Comparison of ENCODE assay signal across 8 mouse cellular contexts in the genomic region with DNA sequence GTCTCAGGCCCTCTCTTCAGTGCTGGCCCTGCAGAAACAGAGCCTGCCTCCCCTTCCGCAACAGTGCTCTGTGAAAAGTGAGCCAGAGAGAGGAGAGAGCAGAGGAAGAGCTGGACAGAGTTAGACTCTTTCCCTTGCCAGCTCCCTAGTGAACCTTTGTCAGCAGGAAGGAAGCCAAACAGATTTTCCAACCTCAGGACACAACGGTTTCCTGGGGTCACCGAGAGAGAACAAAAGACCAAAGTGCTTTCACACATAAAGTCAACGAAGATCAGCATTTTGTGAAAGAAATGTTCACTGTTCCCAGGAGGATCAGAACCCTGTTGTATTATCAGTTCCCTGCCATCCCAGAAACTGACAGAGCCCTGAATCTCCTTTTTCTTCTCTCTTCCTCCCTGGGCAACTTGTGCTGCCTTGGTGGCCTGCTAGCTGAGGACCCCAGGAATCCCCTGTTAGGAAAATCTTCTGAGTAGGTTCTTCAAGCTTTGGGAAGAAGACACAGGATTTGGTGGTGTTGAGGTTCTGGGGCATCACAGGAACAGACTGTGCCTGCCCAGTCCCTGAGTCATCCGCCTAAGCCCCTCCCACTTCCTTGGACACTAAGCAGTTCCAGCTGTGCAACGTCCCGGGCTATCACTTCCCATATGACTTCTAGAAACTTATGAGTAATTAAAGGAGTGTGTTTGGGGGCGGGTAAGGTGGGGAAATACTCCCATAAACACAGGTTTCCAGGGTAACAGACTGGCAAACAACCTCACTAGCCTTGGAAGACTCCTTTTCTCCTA. TPM values are rescaled to one million over a fixed set of nuclear protein-coding genes. Genes with fewer than 3 reads are reported as not detected.
DNase-seq lines count a peak whose midpoint lies in the region; ATAC-seq and TF ChIP-seq lines count a peak whose summit lies in the region.

No protein-coding gene starts in this region.

- H3K36me3 ChIP-seq in hindbrain, embryonic 11.5 days (ENCODE audit: control insufficient read depth, insufficient read depth, low read length) = no peaks in the 10 kb centered on the region
- no peaks in the 10 kb centered on the region for H3K36me3 ChIP-seq in limb, embryonic 14.5 days (ENCODE audit: control insufficient read depth, insufficient read depth, low read length)

- H3K4me3 ChIP-seq in hindbrain, embryonic 11.5 days (ENCODE audit: low read depth, low read length) = no peak overlapping the region
- H3K4me3 ChIP-seq in limb, embryonic 14.5 days (replicated peaks; ENCODE audit: low read length) = no peak overlapping the region

- ATAC-seq in hindbrain, embryonic 11.5 days (ENCODE audit: low FRiP score) = no peak
- ATAC-seq in limb, embryonic 14.5 days (ENCODE audit: low FRiP score, low read depth) = peak; percentile 91

- no peaks in the 10 kb centered on the region for H3K27me3 ChIP-seq in hindbrain, embryonic 11.5 days (ENCODE audit: control insufficient read depth, insufficient read depth, low read length)
- no peaks in the 10 kb centered on the region for H3K27me3 ChIP-seq in limb, embryonic 14.5 days (ENCODE audit: control insufficient read depth, insufficient read depth, low read length)

- H3K9ac ChIP-seq in hindbrain, embryonic 11.5 days (ENCODE audit: low read depth, low read length) = no peak overlapping the region
- 0 out of 2 replicates have a peak overlapping the region, but pooled peaks have one; percentile 29 for H3K9ac ChIP-seq in limb, embryonic 14.5 days (ENCODE audit: low read depth, low read length, severe bottlenecking)

- no peaks in the 10 kb centered on the region for H3K4me1 ChIP-seq in hindbrain, embryonic 11.5 days (replicated peaks; ENCODE audit: control insufficient read depth, insufficient read depth, low read length)
- H3K4me1 ChIP-seq in limb, embryonic 14.5 days (ENCODE audit: control insufficient read depth, insufficient read depth, low read length) = peaks cover 10% of the 10 kb centered on the region

- no peak overlapping the region for H3K4me2 ChIP-seq in hindbrain, embryonic 11.5 days (replicated peaks; ENCODE audit: low read depth, low read length)
- H3K4me2 ChIP-seq in limb, embryonic 14.5 days (replicated peaks; ENCODE audit: low read depth, low read length, severe bottlenecking) = no peak overlapping the region

- 38% methylated on average over 8 of the region's 8 CpGs for WGBS in hindbrain, embryonic 11.5 days
- WGBS in limb, embryonic 14.5 days = 20% methylated on average over 8 of the region's 8 CpGs

- peak; percentile 21 for DNase-seq in thymus, adult 18-20 months
- no peak for DNase-seq in thymus, postnatal 4 days
- peak; percentile 19 for DNase-seq in fat pad, adult 2 months (ENCODE audit: extremely low read depth, low read depth, low spot score)
- DNase-seq in hindbrain, embryonic 11.5 days (ENCODE audit: low spot score) = peak; percentile 35
- DNase-seq in limb, embryonic 14.5 days (ENCODE audit: low spot score) = peak; percentile 83
- peak; percentile 42 for DNase-seq in neural tube, embryonic 10.5 days (ENCODE audit: extremely low spot score, low spot score)
- DNase-seq in cerebellum, postnatal 4 days (ENCODE audit: low spot score in 2 of 2) = no peak
- no peak for DNase-seq in right cerebral cortex, postnatal 14 days

- TF ChIP-seq POLR2A in limb, embryonic 14.5 days (IDR thresholded peaks at IDR 0.05; ENCODE audit: borderline replicate concordance, extremely low read depth, insufficient read depth, insufficient read length) = no peak

- no peaks in the 10 kb centered on the region for H3K9me3 ChIP-seq in hindbrain, embryonic 11.5 days (ENCODE audit: control insufficient read depth, low read length)
- no peaks in the 10 kb centered on the region for H3K9me3 ChIP-seq in limb, embryonic 14.5 days (ENCODE audit: control insufficient read depth, low read length)

- H3K27ac ChIP-seq in hindbrain, embryonic 11.5 days (ENCODE audit: low read depth, low read length) = no peak overlapping the region
- peak overlapping the region; percentile 76 for H3K27ac ChIP-seq in limb, embryonic 14.5 days (replicated peaks; ENCODE audit: low read depth, low read length)

RNA-seq across cellular contexts. Expression of gene Mmp19, which starts 11.5 kb away (rescaled TPM):
- 0.27 and 0.49 TPM in 2 replicates for polyA plus RNA-seq in hindbrain, embryonic 11.5 days (2014; fragmentation: Nextera tagmentation; extraction: Ambion mirVana)
- polyA plus RNA-seq in limb, embryonic 14.5 days (2012; rRNA removed) = 1.4 TPM in 2 replicates
- polyA plus RNA-seq in limb, embryonic 14.5 days (2014; fragmentation: Nextera tagmentation; extraction: Ambion mirVana) = 0.86 and 1.1 TPM in 2 replicates

RNA-seq across cellular contexts. Expression of gene Dnajc14, which starts 24.7 kb away (rescaled TPM):
- polyA plus RNA-seq in hindbrain, embryonic 11.5 days (2014; fragmentation: Nextera tagmentation; extraction: Ambion mirVana) = 31.8 and 34.7 TPM in 2 replicates
- 26.3 and 30.6 TPM in 2 replicates for polyA plus RNA-seq in limb, embryonic 14.5 days (2012; rRNA removed)
- 44.5 and 45.7 TPM in 2 replicates for polyA plus RNA-seq in limb, embryonic 14.5 days (2014; fragmentation: Nextera tagmentation; extraction: Ambion mirVana)

RNA-seq across cellular contexts. Expression of gene Tmem198b, which starts 25.0 kb away (rescaled TPM):
- polyA plus RNA-seq in hindbrain, embryonic 11.5 days (2014; fragmentation: Nextera tagmentation; extraction: Ambion mirVana) = 14.2 and 16.3 TPM in 2 replicates
- 41.3 and 59.1 TPM in 2 replicates for polyA plus RNA-seq in limb, embryonic 14.5 days (2012; rRNA removed)
- polyA plus RNA-seq in limb, embryonic 14.5 days (2014; fragmentation: Nextera tagmentation; extraction: Ambion mirVana) = 14.9 and 18.6 TPM in 2 replicates

RNA-seq across cellular contexts. Expression of gene Pym1, which starts 31.5 kb away (rescaled TPM):
- 44.5 and 48.3 TPM in 2 replicates for polyA plus RNA-seq in hindbrain, embryonic 11.5 days (2014; fragmentation: Nextera tagmentation; extraction: Ambion mirVana)
- polyA plus RNA-seq in limb, embryonic 14.5 days (2012; rRNA removed) = 49.9 and 60.3 TPM in 2 replicates
- polyA plus RNA-seq in limb, embryonic 14.5 days (2014; fragmentation: Nextera tagmentation; extraction: Ambion mirVana) = 36.0 and 36.8 TPM in 2 replicates

RNA-seq across cellular contexts. Expression of gene Dgka, which starts 34.5 kb away (rescaled TPM):
- 5.0 and 6.2 TPM in 2 replicates for polyA plus RNA-seq in hindbrain, embryonic 11.5 days (2014; fragmentation: Nextera tagmentation; extraction: Ambion mirVana)
- polyA plus RNA-seq in limb, embryonic 14.5 days (2012; rRNA removed) = 23.0 and 26.6 TPM in 2 replicates
- 18.4 and 19.9 TPM in 2 replicates for polyA plus RNA-seq in limb, embryonic 14.5 days (2014; fragmentation: Nextera tagmentation; extraction: Ambion mirVana)

Comparison
In these comparisons a context has a peak if more than half of its experiments do, and no peak if none do; other contexts are left out.
1. DNase-seq: peak in thymus, adult 18-20 months (2 of 2), fat pad, adult 2 months (single experiment), hindbrain, embryonic 11.5 days (single experiment), limb, embryonic 14.5 days (single experiment) and neural tube, embryonic 10.5 days (single experiment); none in thymus, postnatal 4 days (single experiment), cerebellum, postnatal 4 days (0 of 2) and right cerebral cortex, postnatal 14 days (single experiment).